Mouse (Mus musculus): ENCODE data around the gene Prss16.

DNA sequence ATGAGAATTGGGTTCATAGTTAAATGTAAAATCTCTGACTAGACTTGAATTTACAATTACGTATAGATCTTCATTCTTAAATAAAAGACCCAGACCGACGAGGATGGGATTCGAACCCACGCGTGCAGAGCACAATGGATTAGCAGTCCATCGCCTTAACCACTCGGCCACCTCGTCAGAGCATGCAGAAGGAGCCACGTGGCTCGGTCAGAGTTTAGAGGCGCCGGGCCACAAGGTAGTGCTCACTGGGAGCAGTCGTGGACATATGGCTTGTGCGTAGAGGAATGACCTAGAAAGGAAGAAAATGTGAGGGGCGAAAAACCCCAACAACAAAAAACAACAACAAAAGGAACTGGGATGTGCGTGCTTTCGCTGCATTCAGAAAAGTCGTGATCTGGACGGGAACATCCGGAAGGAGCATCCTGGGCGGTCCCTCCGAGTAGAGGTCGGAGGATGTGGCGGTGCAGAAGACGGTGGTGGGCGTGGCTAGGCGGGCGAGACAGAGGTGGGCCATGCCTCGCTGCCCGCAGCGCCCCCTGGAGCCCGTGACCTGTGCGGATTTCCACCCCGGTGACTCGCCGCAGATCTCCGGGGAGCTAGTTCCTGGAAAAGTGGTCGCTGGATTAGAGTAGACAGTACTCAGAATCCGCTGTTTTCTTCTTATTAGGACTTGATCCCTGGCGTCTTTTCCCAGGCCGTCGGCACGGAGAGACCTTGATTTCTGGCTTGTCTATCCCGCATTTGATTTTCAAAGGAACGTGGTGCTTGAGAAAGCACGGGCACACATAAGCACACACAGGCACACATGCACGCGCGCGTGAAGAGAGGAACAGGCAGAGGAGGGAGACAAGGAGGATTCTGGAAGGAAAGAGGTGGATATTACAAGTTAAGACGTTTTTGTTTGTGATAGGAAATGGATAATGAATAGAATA, 41.3 kb upstream of the Prss16 start:
- peak; percentile 21; the same call in 1 of the 2 replicates for TF ChIP-seq CTCF (IDR thresholded peaks at IDR 0.05; ENCODE audit: extremely low read depth, insufficient read depth, low read length)
- no peak for TF ChIP-seq POLR2A (IDR thresholded peaks at IDR 0.05; ENCODE audit: extremely low read depth, insufficient read depth, low read length)

All from cortical plate, adult 2 months (tissue).